Mouse (Mus musculus) yolk sac, embryonic 10.5 days (tissue): Measurements from ENCODE around the gene Fto.

ENCODE experiments used
- DNase-seq: peaks from one replicate; pipeline ENCODE4 v3.0.0-alpha.2; 2017; ENCODE audit warnings: low spot score

Gene Fto

GRCm38 (mm10) chr8:91561241-91561640 lies 247.9 kb downstream of the Fto start:
- DNase-seq: no peak

GRCm38 (mm10) chr8:91562600-91562999 lies 249.3 kb downstream of the Fto start:
- no peak for DNase-seq

GRCm38 (mm10) chr8:91563326-91563725 lies 250.0 kb downstream of the Fto start:
- DNase-seq: no peak

- DNase-seq: no peak
Measured at GRCm38 (mm10) chr8:91565869-91566502, 252.7 kb downstream of the Fto start.

- DNase-seq: no peak
Measured at GRCm38 (mm10) chr8:91566503-91566869, 253.2 kb downstream of the Fto start.

- peak; percentile 32 for DNase-seq
Measured at GRCm38 (mm10) chr8:91569874-91570273, 256.5 kb downstream of the Fto start.

GRCm38 (mm10) chr8:91570809-91571208 lies 257.5 kb downstream of the Fto start:
- DNase-seq: no peak

- no peak for DNase-seq
Measured at GRCm38 (mm10) chr8:91571978-91572377, 258.7 kb downstream of the Fto start.

GRCm38 (mm10) chr8:91572630-91573029 lies 259.3 kb downstream of the Fto start:
- peak; percentile 17 for DNase-seq

- DNase-seq: peak; percentile 21
Measured at GRCm38 (mm10) chr8:91575576-91575975, 262.3 kb downstream of the Fto start.

- no peak for DNase-seq
Measured at GRCm38 (mm10) chr8:91576086-91576917, 263.0 kb downstream of the Fto start.

GRCm38 (mm10) chr8:91576918-91577241 lies 263.6 kb downstream of the Fto start:
- DNase-seq: no peak

GRCm38 (mm10) chr8:91577605-91578004 lies 264.3 kb downstream of the Fto start:
- no peak for DNase-seq

- no peak for DNase-seq
Measured at GRCm38 (mm10) chr8:91584620-91585415, 271.5 kb downstream of the Fto start.

- no peak for DNase-seq
Measured at GRCm38 (mm10) chr8:91592436-91593105, 279.2 kb downstream of the Fto start.

GRCm38 (mm10) chr8:91593202-91593781 lies 280.0 kb downstream of the Fto start:
- DNase-seq: no peak

GRCm38 (mm10) chr8:91599349-91599837 lies 286.1 kb downstream of the Fto start:
- no peak for DNase-seq

GRCm38 (mm10) chr8:91603751-91604150 lies 290.4 kb downstream of the Fto start:
- DNase-seq: no peak

- DNase-seq: peak; percentile 39
Measured at GRCm38 (mm10) chr8:91605901-91606300, 292.6 kb downstream of the Fto start.

- DNase-seq: no peak
Measured at GRCm38 (mm10) chr8:91607091-91607490, 293.8 kb downstream of the Fto start.

- DNase-seq: no peak
Measured at GRCm38 (mm10) chr8:91611191-91611590, 297.9 kb downstream of the Fto start.
